ENCODE assay signal across 8 mouse cellular contexts in the genomic region with DNA sequence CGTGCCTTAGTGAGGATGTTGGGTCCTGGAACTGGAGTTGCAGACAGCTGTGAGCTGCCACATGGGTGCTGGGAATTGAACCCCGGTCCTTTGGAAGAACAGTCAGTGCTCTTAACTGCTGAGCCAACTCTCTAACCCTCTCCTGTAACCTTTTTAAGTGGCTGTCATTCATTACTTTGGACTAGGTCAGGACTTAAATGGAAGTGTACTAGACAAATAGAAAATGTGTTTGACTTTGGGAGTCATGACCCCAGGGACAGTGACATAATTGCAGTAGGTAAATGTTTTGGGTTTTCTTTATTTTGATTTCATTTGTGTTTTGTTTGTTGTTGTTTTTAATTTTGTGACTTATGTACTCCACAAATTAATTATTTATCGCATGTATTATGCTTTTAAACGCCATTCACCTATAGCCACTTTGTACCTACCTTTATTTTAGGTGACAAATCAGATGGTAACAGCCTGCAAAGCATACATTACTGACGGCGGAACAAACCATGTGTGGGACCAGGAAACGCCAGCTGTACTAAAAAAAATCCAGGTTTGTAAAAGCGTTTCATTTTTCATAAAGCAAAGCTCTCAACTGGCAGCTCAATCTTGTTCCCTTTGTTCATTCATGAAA. TPM values are rescaled to one million over a fixed set of nuclear protein-coding genes. Genes with fewer than 3 reads are reported as not detected.
DNase-seq lines count a peak whose midpoint lies in the region; ATAC-seq lines count a peak whose summit lies in the region.

No protein-coding gene starts in this region.

- peak overlapping the region; percentile 58 for H3K27ac ChIP-seq in embryonic facial prominence, embryonic 14.5 days (replicated peaks; ENCODE audit: low read depth, low read length)
- peak overlapping the region; percentile 51 for H3K27ac ChIP-seq in intestine, embryonic 15.5 days
- H3K27ac ChIP-seq in midbrain, embryonic 14.5 days (replicated peaks; ENCODE audit: low read depth, low read length) = 0 out of 2 replicates have a peak overlapping the region, but pooled peaks have one; percentile 39

- H3K27me3 ChIP-seq in embryonic facial prominence, embryonic 14.5 days (replicated peaks; ENCODE audit: control insufficient read depth, insufficient read depth, low read length) = no peaks in the 10 kb centered on the region
- H3K27me3 ChIP-seq in intestine, embryonic 15.5 days (replicated peaks) = no peaks in the 10 kb centered on the region
- no peaks in the 10 kb centered on the region for H3K27me3 ChIP-seq in midbrain, embryonic 14.5 days (ENCODE audit: control insufficient read depth, insufficient read depth, low read length)

- no peaks in the 10 kb centered on the region for H3K4me1 ChIP-seq in embryonic facial prominence, embryonic 14.5 days (ENCODE audit: control insufficient read depth, insufficient read depth, low read length)
- H3K4me1 ChIP-seq in intestine, embryonic 15.5 days (replicated peaks) = 0 out of 2 replicates have a peak, but pooled peaks cover 4% of the 10 kb centered on the region
- 0 out of 2 replicates have a peak, but pooled peaks cover 3% of the 10 kb centered on the region for H3K4me1 ChIP-seq in midbrain, embryonic 14.5 days (ENCODE audit: control insufficient read depth, insufficient read depth, low read length)

- DNase-seq in kidney, adult 9 months = peak; percentile 9
- no peak for DNase-seq in kidney, postnatal 36 days
- DNase-seq in embryonic facial prominence, embryonic 14.5 days (ENCODE audit: low spot score) = no peak
- no peak for DNase-seq in midbrain, embryonic 14.5 days
- no peak for DNase-seq in thymus, postnatal 25 days
- no peak for DNase-seq in layer of hippocampus, adult 11-12 months (ENCODE audit: low spot score)

- H3K9me3 ChIP-seq in embryonic facial prominence, embryonic 14.5 days (ENCODE audit: control insufficient read depth, low read length) = peaks cover 6% of the 10 kb centered on the region; the same call in 1 of the 2 replicates
- no peaks in the 10 kb centered on the region for H3K9me3 ChIP-seq in intestine, embryonic 15.5 days
- H3K9me3 ChIP-seq in midbrain, embryonic 14.5 days (ENCODE audit: control insufficient read depth, low read length) = no peaks in the 10 kb centered on the region

- H3K4me3 ChIP-seq in embryonic facial prominence, embryonic 14.5 days (ENCODE audit: low read depth, low read length) = peak overlapping the region; percentile 40
- peak overlapping the region; percentile 38 for H3K4me3 ChIP-seq in intestine, embryonic 15.5 days (replicated peaks)
- peak overlapping the region; percentile 29 for H3K4me3 ChIP-seq in midbrain, embryonic 14.5 days (replicated peaks; ENCODE audit: low read depth, low read length)

- no peaks in the 10 kb centered on the region for H3K36me3 ChIP-seq in embryonic facial prominence, embryonic 14.5 days (ENCODE audit: control insufficient read depth, insufficient read depth, low read length)
- no peaks in the 10 kb centered on the region for H3K36me3 ChIP-seq in intestine, embryonic 15.5 days
- H3K36me3 ChIP-seq in midbrain, embryonic 14.5 days (ENCODE audit: control insufficient read depth, insufficient read depth, low read length) = no peaks in the 10 kb centered on the region

- WGBS in embryonic facial prominence, embryonic 14.5 days = 49% methylated on average over 8 of the region's 8 CpGs
- 43% methylated on average over 8 of the region's 8 CpGs for WGBS in intestine, embryonic 15.5 days
- WGBS in midbrain, embryonic 14.5 days = 45% methylated on average over 8 of the region's 8 CpGs

- H3K9ac ChIP-seq in embryonic facial prominence, embryonic 14.5 days (ENCODE audit: low read depth, low read length) = peak overlapping the region; percentile 54
- H3K9ac ChIP-seq in intestine, embryonic 15.5 days = peak overlapping the region; percentile 30; the same call in 1 of the 2 replicates
- H3K9ac ChIP-seq in midbrain, embryonic 14.5 days (replicated peaks; ENCODE audit: low read length) = peak overlapping the region; percentile 31

- peak overlapping the region; percentile 54 for H3K4me2 ChIP-seq in embryonic facial prominence, embryonic 14.5 days (ENCODE audit: low read depth, low read length)
- peak overlapping the region; percentile 47 for H3K4me2 ChIP-seq in intestine, embryonic 15.5 days (replicated peaks)
- peak overlapping the region; percentile 53 for H3K4me2 ChIP-seq in midbrain, embryonic 14.5 days (ENCODE audit: low read length)

- peak; percentile 30; the same call in 1 of the 2 replicates for ATAC-seq in embryonic facial prominence, embryonic 14.5 days (ENCODE audit: low read depth)
- ATAC-seq in intestine, embryonic 15.5 days = peak; percentile 59
- ATAC-seq in midbrain, embryonic 14.5 days (ENCODE audit: low FRiP score, low TSS enrichment) = no peak
- no peak for ATAC-seq in megakaryocyte-erythroid progenitor cell, adult 5-6 weeks (replicated peaks; ENCODE audit: low FRiP score, low TSS enrichment, poor library complexity, severe bottlenecking)

RNA-seq across cellular contexts. Expression of a gene that starts 31.0 kb away (rescaled TPM):
- 214 and 221 TPM in 2 replicates for polyA plus RNA-seq in embryonic facial prominence, embryonic 14.5 days (2014; fragmentation: Nextera tagmentation; extraction: Ambion mirVana)
- 215 and 241 TPM in 2 replicates for polyA plus RNA-seq in intestine, embryonic 15.5 days (2015; fragmentation: Nextera tagmentation; extraction: Ambion mirVana)
- 160 and 162 TPM in 2 replicates for polyA plus RNA-seq in midbrain, embryonic 14.5 days (2014; fragmentation: Nextera tagmentation; extraction: Ambion mirVana)
- total RNA-seq in megakaryocyte-erythroid progenitor cell, adult 5-6 weeks (2014; fragmentation: Nextera tagmentation) = 162 and 174 TPM in 2 replicates
- 182 and 194 TPM in 2 replicates for total RNA-seq in megakaryocyte-erythroid progenitor cell, adult 5-6 weeks (2017)

RNA-seq across cellular contexts. Expression of a gene that starts 33.5 kb away (rescaled TPM):
- polyA plus RNA-seq in embryonic facial prominence, embryonic 14.5 days (2014; fragmentation: Nextera tagmentation; extraction: Ambion mirVana) = 2.9 and 4.1 TPM in 2 replicates
- 0.82 and 1.2 TPM in 2 replicates for polyA plus RNA-seq in intestine, embryonic 15.5 days (2015; fragmentation: Nextera tagmentation; extraction: Ambion mirVana)
- polyA plus RNA-seq in midbrain, embryonic 14.5 days (2014; fragmentation: Nextera tagmentation; extraction: Ambion mirVana) = 2.1 and 2.4 TPM in 2 replicates
- total RNA-seq in megakaryocyte-erythroid progenitor cell, adult 5-6 weeks (2014; fragmentation: Nextera tagmentation) = 49.4 and 90.6 TPM in 2 replicates
- total RNA-seq in megakaryocyte-erythroid progenitor cell, adult 5-6 weeks (2017) = 23.5 and 54.2 TPM in 2 replicates

Comparison
In these comparisons a context has a peak if more than half of its experiments do, and no peak if none do; other contexts are left out.
1. ATAC-seq: peak in embryonic facial prominence, embryonic 14.5 days (single experiment) and intestine, embryonic 15.5 days (single experiment); none in midbrain, embryonic 14.5 days (single experiment) and megakaryocyte-erythroid progenitor cell, adult 5-6 weeks (single experiment).
2. Peak in every context shown above with its lines, with median percentiles within 50 percentile points of each other: H3K27ac ChIP-seq, H3K4me2 ChIP-seq, H3K4me3 ChIP-seq and H3K9ac ChIP-seq.